Mouse (Mus musculus) left cerebral cortex, adult 2 months (tissue): ENCODE data around the gene Defa33. TPM values are rescaled to one million over a fixed set of nuclear protein-coding genes. Genes with fewer than 3 reads are reported as not detected.
"Not testable (repeated sequence)": the region's sequence is repeated elsewhere in the genome, so short reads cannot be mapped to it uniquely, and the experiment has no call there.

ENCODE experiments used
- DNase-seq, 2 experiments: peaks; one replicate each; pipeline ENCODE4 v3.0.0; 2021 to 2022; ENCODE audit warnings: low spot score in 2 of 2, mixed read lengths in 1 of 2; ENCODE audit errors: extremely low spot score in 1 of 2
- H3K27ac ChIP-seq: fragments of 200-600 bp; 2 replicates; pipeline ENCODE4 v1.8.1; 2022
- H3K4me3 ChIP-seq: fragments of 200-600 bp; 2 replicates; pipeline ENCODE4 v1.8.1; 2022
- intact Hi-C: fragments of 180-260 bp; cut with DNase I; formaldehyde crosslinking; loops from one replicate; pipeline ENCODE4 v1.15.1; 2025
- long read RNA-seq, 2 experiments: library from polyadenylated mRNA; stranded (forward); transcript quantifications; one replicate each; pipeline ENCODE4 v2.0.0; 2021; ENCODE audit warnings: borderline mapping rate in 2 of 2
- total RNA-seq, 2 experiments: library from RNA; stranded (reverse); gene quantifications; 2 replicates each; pipeline ENCODE4 v1.2.3; 2021

The Defa33 gene
- not detected for total RNA-seq
- long read RNA-seq, experiment 1, result 0 reads
- long read RNA-seq, experiment 2, result 0 reads

- intact Hi-C loops, H3K4me3 ChIP-seq, DNase-seq, H3K27ac ChIP-seq: not testable (repeated sequence)
Observed at GRCm38 (mm10) chr8:21391511-21391910, at the start of gene Defa33. Defa33 (plus strand) TSS chr8:21391811.

GRCm38 (mm10) chr8:21378215-21378614, 13.4 kb upstream of the Defa33 start, which contains the start of gene Defa2:
Defa2 (plus strand) TSS chr8:21378515.
- H3K27ac ChIP-seq, DNase-seq, H3K4me3 ChIP-seq, intact Hi-C loops: not testable (repeated sequence)

GRCm38 (mm10) chr8:21427111-21427510, 35.5 kb downstream of the Defa33 start, which contains the start of gene Defa36:
Defa36 (plus strand) TSS chr8:21427411.
- DNase-seq, intact Hi-C loops, H3K27ac ChIP-seq, H3K4me3 ChIP-seq: not testable (repeated sequence)

Other genes starting within 250 kb of the Defa33 start
- not detected for gene Defa22, start 229.5 kb upstream of the Defa33 start, total RNA-seq
- gene Defa31, start 200.2 kb upstream of the Defa33 start, total RNA-seq, result not detected
- gene Gm15293, start 190.2 kb upstream of the Defa33 start, total RNA-seq, result not detected
- not detected for gene Gm15292, start 142.1 kb upstream of the Defa33 start, total RNA-seq
- not detected for gene Defa27, start 76.3 kb upstream of the Defa33 start, total RNA-seq
- not detected for gene Defa29, start 64.8 kb upstream of the Defa33 start, total RNA-seq
- not detected for gene Defa2, start 13.3 kb upstream of the Defa33 start, total RNA-seq
- gene Defa36, start 35.6 kb downstream of the Defa33 start, total RNA-seq, result not detected
- not detected for gene Gm7849, start 64.7 kb downstream of the Defa33 start, total RNA-seq
- gene Defa20, start 117.4 kb downstream of the Defa33 start, total RNA-seq, result not detected
- gene Defa32, start 137.2 kb downstream of the Defa33 start, total RNA-seq, result not detected
- gene Defa37, start 173.6 kb downstream of the Defa33 start, total RNA-seq, result not detected
- not detected for gene Defa28, start 191.2 kb downstream of the Defa33 start, total RNA-seq
- not detected for gene Gm7861, start 202.7 kb downstream of the Defa33 start, total RNA-seq
- gene Defa26, start 226.4 kb downstream of the Defa33 start, total RNA-seq, result not detected